Mouse (Mus musculus) intestine, postnatal 0 days (tissue): ENCODE measurements around the gene Ptprn. TPM values are rescaled to one million over a fixed set of nuclear protein-coding genes. Genes with fewer than 3 reads are reported as not detected.

Experiments used
- ATAC-seq: fragments of 200-750 bp; cut with Nextera tagmentation; 2 replicates; pipeline ENCODE4 v1.8.0; 2017; ENCODE audit warnings: mild to moderate bottlenecking, moderate TSS enrichment, moderate library complexity
- H3K27ac ChIP-seq: fragments of 300-500 bp; sonication (generic); 2 replicates; pipeline ENCODE4 v1.5.1; 2014; ENCODE audit warnings: mild to moderate bottlenecking, low read depth, low read length, moderate library complexity
- H3K27me3 ChIP-seq: fragments of 300-500 bp; sonication (generic); replicated peaks from 2 replicates; pipeline ENCODE4 v1.6.1; 2014; ENCODE audit warnings: low read length, mixed read lengths; ENCODE audit not compliant: control insufficient read depth, insufficient read depth
- H3K36me3 ChIP-seq: fragments of 300-500 bp; sonication (generic); 2 replicates; pipeline ENCODE4 v1.6.1; 2014; ENCODE audit warnings: mild to moderate bottlenecking, moderate library complexity; ENCODE audit not compliant: control insufficient read depth, insufficient read depth
- H3K4me1 ChIP-seq: fragments of 300-500 bp; sonication (generic); replicated peaks from 2 replicates; pipeline ENCODE4 v1.6.1; 2014; ENCODE audit warnings: antibody characterized with exemption, low read length, mixed read lengths; ENCODE audit not compliant: control insufficient read depth, insufficient read depth
- H3K4me2 ChIP-seq: fragments of 300-500 bp; sonication (generic); replicated peaks from 2 replicates; pipeline ENCODE4 v1.6.1; 2014; ENCODE audit warnings: low read depth, mild to moderate bottlenecking, moderate library complexity
- H3K4me3 ChIP-seq: fragments of 300-500 bp; sonication (generic); 2 replicates; pipeline ENCODE4 v1.5.1; 2014; ENCODE audit warnings: low read depth, low read length
- H3K9ac ChIP-seq: fragments of 300-500 bp; sonication (generic); 2 replicates; pipeline ENCODE4 v1.6.1; 2014; ENCODE audit warnings: mild to moderate bottlenecking, low read depth, low read length
- H3K9me3 ChIP-seq: fragments of 300-500 bp; sonication (generic); 2 replicates; pipeline ENCODE4 v1.6.1; 2016; ENCODE audit warnings: mixed run types; ENCODE audit not compliant: control insufficient read depth
- CTCF ChIP-seq: sonication (generic); IDR thresholded peaks from 2 replicates; pipeline ENCODE4 v1.5.1; 2016; ENCODE audit warnings: low read depth, mild to moderate bottlenecking, control low read depth, antibody characterized with exemption, moderate library complexity
- WGBS: fragments of 180-500 bp; shearing (Covaris S2); extraction: QIAGEN DNeasy Blood & Tissue Kit; methylation state at CpG from one replicate; pipeline ENCODE4 v1.1.7; 2014; 5-methylcytosine and 5-hydroxymethylcytosine counted together
- polyA plus RNA-seq: library from polyadenylated mRNA; unstranded; fragments of >200 nt; fragmentation: Nextera tagmentation; extraction: Ambion mirVana; gene quantifications from 2 replicates; pipeline ENCODE4 v1.2.1, GENCODE M21; 2015

The Ptprn gene
- polyA plus RNA-seq, 1 experiment from 2014 or later: 3.0 TPM

GRCm38 (mm10) chr1:75219531-75219930 is 44.8 kb downstream of the Ptprn start, which contains the start of gene Tuba4a:
Gene Tuba4a, minus strand, starts transcription at chr1:75219865.
- Histone ChIP-seq H3K9me3 (no peaks in the 10 kb centered on the region), H3K27me3 (peaks cover 15% of the 10 kb centered on the region; the same call in 1 of the 2 replicates), H3K27ac (peak within 1 kb of the TSS; percentile 23), H3K4me3 (peak within 1 kb of the TSS; percentile 44), H3K4me1 (no peaks in the 10 kb centered on the region; the same call in none of the 2 replicates), H3K4me2 (peak within 1 kb of the TSS; percentile 100), H3K9ac (peak within 1 kb of the TSS; percentile 41), H3K36me3 (peaks cover 7% of the 10 kb centered on the region; the same call in 1 of the 2 replicates)
- peak; percentile 51 for TF ChIP-seq CTCF
- 3% methylated on average over 34 of the region's 34 CpGs for WGBS
- peak; percentile 38 for ATAC-seq

GRCm38 (mm10) chr1:75219078-75219477 is 45.2 kb downstream of the Ptprn start:
- peak overlapping the region; percentile 23 for H3K27ac ChIP-seq
- H3K4me3 ChIP-seq: peak overlapping the region; percentile 44
- under 1% methylated on average over 24 of the region's 24 CpGs for WGBS

GRCm38 (mm10) chr1:75218227-75219001 is 45.9 kb downstream of the Ptprn start:
- TF ChIP-seq CTCF: no peak
- Histone ChIP-seq H3K27me3 (peaks cover 15% of the 10 kb centered on the region; the same call in 1 of the 2 replicates), H3K27ac (peak overlapping the region; percentile 23), H3K36me3 (peaks cover 18% of the 10 kb centered on the region), H3K4me3 (peak overlapping the region; percentile 44), H3K4me2 (peak overlapping the region; percentile 100), H3K9ac (peak overlapping the region; percentile 35), H3K9me3 (no peaks in the 10 kb centered on the region), H3K4me1 (peaks cover 11% of the 10 kb centered on the region)
- ATAC-seq: peak; percentile 29; the same call in 1 of the 2 replicates
- 1% methylated on average over 38 of the region's 38 CpGs for WGBS

More at GRCm38 (mm10) chr1:75219078-75219477, 45.2 kb downstream of the Ptprn start:
- H3K27me3 ChIP-seq: peaks cover 15% of the 10 kb centered on the region; the same call in 1 of the 2 replicates
- peak overlapping the region; percentile 100 for H3K4me2 ChIP-seq
- no peaks in the 10 kb centered on the region for H3K9me3 ChIP-seq
- H3K36me3 ChIP-seq: peaks cover 11% of the 10 kb centered on the region; the same call in 1 of the 2 replicates
- peaks cover 4% of the 10 kb centered on the region for H3K4me1 ChIP-seq
- no peak for TF ChIP-seq CTCF
- H3K9ac ChIP-seq: peak overlapping the region; percentile 41
- peak; percentile 88 for ATAC-seq

- peak overlapping the region; percentile 100 for H3K4me2 ChIP-seq
- H3K27ac ChIP-seq: no peak overlapping the region
- H3K27me3 ChIP-seq: peaks cover 15% of the 10 kb centered on the region; the same call in 1 of the 2 replicates
- H3K4me3 ChIP-seq: peak overlapping the region; percentile 44
- H3K9me3 ChIP-seq: no peaks in the 10 kb centered on the region
- no peak for ATAC-seq
- TF ChIP-seq CTCF: no peak
- WGBS: 2% methylated on average over 6 of the region's 6 CpGs
- H3K9ac ChIP-seq: no peak overlapping the region
- peaks cover 11% of the 10 kb centered on the region for H3K4me1 ChIP-seq
- peaks cover 20% of the 10 kb centered on the region for H3K36me3 ChIP-seq
Measured at GRCm38 (mm10) chr1:75217893-75218226, 46.4 kb downstream of the Ptprn start.

- H3K27ac ChIP-seq: no peak overlapping the region
- 71% methylated on average over 13 of the region's 13 CpGs for WGBS
- no peaks in the 10 kb centered on the region for H3K9me3 ChIP-seq
- H3K36me3 ChIP-seq: peaks cover 20% of the 10 kb centered on the region
- H3K4me1 ChIP-seq: peaks cover 11% of the 10 kb centered on the region
- H3K4me3 ChIP-seq: no peak overlapping the region
- ATAC-seq: no peak
- no peak for TF ChIP-seq CTCF
- H3K9ac ChIP-seq: no peak overlapping the region
- peaks cover 15% of the 10 kb centered on the region; the same call in 1 of the 2 replicates for H3K27me3 ChIP-seq
- H3K4me2 ChIP-seq: peak overlapping the region; percentile 100
Measured at GRCm38 (mm10) chr1:75216797-75217585, 47.3 kb downstream of the Ptprn start.

- Histone ChIP-seq H3K9ac (no peak overlapping the region), H3K4me1 (peaks cover 14% of the 10 kb centered on the region), H3K4me3 (no peak overlapping the region), H3K36me3 (peaks cover 20% of the 10 kb centered on the region), H3K27ac (no peak overlapping the region), H3K27me3 (peaks cover 8% of the 10 kb centered on the region; the same call in 1 of the 2 replicates), H3K4me2 (no peak overlapping the region), H3K9me3 (no peaks in the 10 kb centered on the region)
- ATAC-seq: no peak
- TF ChIP-seq CTCF: no peak
- WGBS: 93% methylated on average over 9 of the region's 9 CpGs
Measured at GRCm38 (mm10) chr1:75215785-75216184, 48.5 kb downstream of the Ptprn start.
